Comparison of ENCODE assay signal across 8 mouse cellular contexts in the genomic region with DNA sequence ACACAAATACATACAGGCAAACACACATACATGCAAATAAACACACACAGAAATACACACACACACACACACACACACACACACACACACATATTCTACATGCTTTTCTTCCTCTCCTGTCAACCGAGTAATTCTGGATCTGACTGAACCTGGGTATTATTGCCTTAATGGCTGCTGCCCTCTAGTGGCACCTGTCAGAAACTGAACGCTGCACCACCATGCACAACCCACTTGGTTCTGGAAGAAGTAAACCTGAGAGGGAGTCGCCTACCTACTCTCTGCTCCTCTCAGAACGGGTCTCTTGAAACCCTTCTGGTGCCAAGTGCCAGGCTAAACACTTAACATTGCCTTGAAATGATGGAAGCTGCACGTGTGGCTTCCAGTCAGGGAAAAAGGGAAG. TPM values are rescaled to one million over a fixed set of nuclear protein-coding genes. Genes with fewer than 3 reads are reported as not detected.
A peak's percentile ranks its signal among the peaks of the same experiment; 100 is the strongest.
DNase-seq lines count a peak whose midpoint lies in the region; ATAC-seq and TF ChIP-seq lines count a peak whose summit lies in the region.

No protein-coding gene starts in this region.

- WGBS in intestine, postnatal 0 days, result under 1% methylated on average over 5 of the region's 5 CpGs
- 3% methylated on average over 5 of the region's 5 CpGs for WGBS in limb, embryonic 12.5 days
- 7% methylated on average over 5 of the region's 5 CpGs for WGBS in midbrain, embryonic 13.5 days

- ATAC-seq in intestine, postnatal 0 days, result 0 out of 2 replicates have a peak, but pooled peaks have one; percentile 14
- ATAC-seq in limb, embryonic 12.5 days (ENCODE audit: insufficient number of reproducible peaks, insufficient read depth, low FRiP score, low TSS enrichment, low read depth), result peak; percentile 18; the same call in 1 of the 2 replicates
- peak; percentile 67 for ATAC-seq in midbrain, embryonic 13.5 days

- H3K4me3 ChIP-seq in intestine, postnatal 0 days (ENCODE audit: low read depth, low read length), result no peak overlapping the region
- no peak overlapping the region for H3K4me3 ChIP-seq in limb, embryonic 12.5 days (replicated peaks)
- no peak overlapping the region for H3K4me3 ChIP-seq in midbrain, embryonic 13.5 days (replicated peaks)

- H3K9ac ChIP-seq in intestine, postnatal 0 days (ENCODE audit: low read depth, low read length), result no peak overlapping the region
- H3K9ac ChIP-seq in limb, embryonic 12.5 days (replicated peaks), result no peak overlapping the region
- H3K9ac ChIP-seq in midbrain, embryonic 13.5 days (replicated peaks), result no peak overlapping the region

- no peaks in the 10 kb centered on the region for H3K27me3 ChIP-seq in intestine, postnatal 0 days (replicated peaks; ENCODE audit: control insufficient read depth, insufficient read depth, low read length)
- H3K27me3 ChIP-seq in limb, embryonic 12.5 days, result peaks cover 9% of the 10 kb centered on the region; the same call in 1 of the 2 replicates
- H3K27me3 ChIP-seq in midbrain, embryonic 13.5 days, result 0 out of 2 replicates have a peak, but pooled peaks cover 5% of the 10 kb centered on the region

- no peaks in the 10 kb centered on the region for H3K36me3 ChIP-seq in intestine, postnatal 0 days (ENCODE audit: control insufficient read depth, insufficient read depth)
- H3K36me3 ChIP-seq in limb, embryonic 12.5 days, result no peaks in the 10 kb centered on the region
- no peaks in the 10 kb centered on the region for H3K36me3 ChIP-seq in midbrain, embryonic 13.5 days

- H3K27ac ChIP-seq in intestine, postnatal 0 days (ENCODE audit: low read depth, low read length), result no peak overlapping the region
- H3K27ac ChIP-seq in limb, embryonic 12.5 days, result no peak overlapping the region
- no peak overlapping the region for H3K27ac ChIP-seq in midbrain, embryonic 13.5 days

- H3K4me1 ChIP-seq in intestine, postnatal 0 days (replicated peaks; ENCODE audit: control insufficient read depth, insufficient read depth, low read length), result 0 out of 2 replicates have a peak, but pooled peaks cover 3% of the 10 kb centered on the region
- H3K4me1 ChIP-seq in limb, embryonic 12.5 days (replicated peaks), result peaks cover 8% of the 10 kb centered on the region; the same call in 1 of the 2 replicates
- H3K4me1 ChIP-seq in midbrain, embryonic 13.5 days (replicated peaks), result peaks cover 8% of the 10 kb centered on the region; the same call in 1 of the 2 replicates

- no peaks in the 10 kb centered on the region for H3K9me3 ChIP-seq in intestine, postnatal 0 days (ENCODE audit: control insufficient read depth)
- no peaks in the 10 kb centered on the region for H3K9me3 ChIP-seq in limb, embryonic 12.5 days
- no peaks in the 10 kb centered on the region for H3K9me3 ChIP-seq in midbrain, embryonic 13.5 days

- TF ChIP-seq CTCF in intestine, postnatal 0 days (IDR thresholded peaks at IDR 0.05; ENCODE audit: low read depth), result peak; percentile 99

- H3K4me2 ChIP-seq in intestine, postnatal 0 days (replicated peaks; ENCODE audit: low read depth), result no peak overlapping the region
- H3K4me2 ChIP-seq in limb, embryonic 12.5 days, result no peak overlapping the region
- H3K4me2 ChIP-seq in midbrain, embryonic 13.5 days (replicated peaks), result no peak overlapping the region

- DNase-seq in 3T3-L1 (ENCODE audit: low read depth, low spot score) (peak; percentile 88), MN1 (ENCODE audit: low spot score) (peak; percentile 83)
- peak; percentile 80 for DNase-seq in cerebellum, adult 9-11 months
- peak; percentile 69 to 88 for DNase-seq in frontal cortex, adult 2 months (ENCODE audit: extremely low spot score in 1 of 2, low spot score in 1 of 2)
- peak; percentile 43 to 63 for DNase-seq in spleen, postnatal 36 days (ENCODE audit: low spot score in 2 of 2)

RNA-seq across cellular contexts. Expression of a gene that starts 11.7 kb away (rescaled TPM):
- polyA plus RNA-seq in frontal cortex, adult 2 months (2012; rRNA removed), result 9.1 and 16.2 TPM in 2 replicates
- 2.2 and 2.4 TPM in 2 replicates for polyA plus RNA-seq in intestine, postnatal 0 days (2015; fragmentation: Nextera tagmentation; extraction: Ambion mirVana)
- polyA plus RNA-seq in limb, embryonic 12.5 days (2016; fragmentation: Nextera tagmentation; extraction: Ambion mirVana), result 12.6 and 14.8 TPM in 2 replicates
- polyA plus RNA-seq in midbrain, embryonic 13.5 days (2015; fragmentation: Nextera tagmentation; extraction: Ambion mirVana), result 5.5 and 5.7 TPM in 2 replicates

RNA-seq across cellular contexts. Expression of a gene that starts 30.2 kb away (rescaled TPM):
- 18.8 and 32.5 TPM in 2 replicates for polyA plus RNA-seq in frontal cortex, adult 2 months (2012; rRNA removed)
- 30.0 and 32.6 TPM in 2 replicates for polyA plus RNA-seq in intestine, postnatal 0 days (2015; fragmentation: Nextera tagmentation; extraction: Ambion mirVana)
- 26.7 and 28.1 TPM in 2 replicates for polyA plus RNA-seq in limb, embryonic 12.5 days (2016; fragmentation: Nextera tagmentation; extraction: Ambion mirVana)
- 109 and 110 TPM in 2 replicates for polyA plus RNA-seq in midbrain, embryonic 13.5 days (2015; fragmentation: Nextera tagmentation; extraction: Ambion mirVana)

Comparison
In these comparisons a context has a peak if more than half of its experiments do, and no peak if none do; other contexts are left out.
1. ATAC-seq: peak in every context shown above with its lines; median percentile 67 in midbrain, embryonic 13.5 days; 18 in limb, embryonic 12.5 days; 14 in intestine, postnatal 0 days.